Mouse (Mus musculus) liver, embryonic 14.5 days (tissue): Measurements from ENCODE around the gene Ccser1.

ENCODE experiments used
- CTCF ChIP-seq: IDR thresholded peaks from 2 replicates; pipeline ENCODE4 v1.5.1; 2016; ENCODE audit warnings: antibody characterized with exemption, low read depth, control low read depth
- EP300 ChIP-seq: IDR thresholded peaks from 2 replicates; pipeline ENCODE4 v1.6.1; 2016; ENCODE audit warnings: antibody characterized with exemption, low read depth

GRCm38 (mm10) chr6:62264525-62264924 lies 1084.4 kb downstream of the Ccser1 start:
- TF ChIP-seq EP300 (no peak), CTCF (no peak)
